Mouse (Mus musculus) CD4-positive helper T cell, adult 2 months (primary cell): ENCODE results near the gene Rsph9.

Source experiments
- DNase-seq: peaks from one replicate; pipeline ENCODE4 v3.0.0-alpha.2; 2012; ENCODE audit warnings: low read depth, missing footprints, low spot score

Gene Rsph9

GRCm38 (mm10) chr17:46143578-46144423 lies at the start of gene Rsph9:
TSS of gene Rsph9 (minus strand) at chr17:46144216.
- DNase-seq: peak; percentile 76

GRCm38 (mm10) chr17:46188829-46189228 lies 44.8 kb upstream of the Rsph9 start:
- DNase-seq: no peak

- no peak for DNase-seq
Observed at GRCm38 (mm10) chr17:46182273-46182672, 38.3 kb upstream of the Rsph9 start.

GRCm38 (mm10) chr17:46170538-46170937 lies 26.5 kb upstream of the Rsph9 start:
- DNase-seq: peak; percentile 58

- no peak for DNase-seq
Observed at GRCm38 (mm10) chr17:46168768-46169167, 24.8 kb upstream of the Rsph9 start.

GRCm38 (mm10) chr17:46168318-46168717 lies 24.3 kb upstream of the Rsph9 start:
- no peak for DNase-seq

GRCm38 (mm10) chr17:46167014-46167413 lies 23.0 kb upstream of the Rsph9 start:
- no peak for DNase-seq

- no peak for DNase-seq
Observed at GRCm38 (mm10) chr17:46166270-46166669, 22.3 kb upstream of the Rsph9 start.

GRCm38 (mm10) chr17:46165460-46165859 lies 21.4 kb upstream of the Rsph9 start:
- no peak for DNase-seq

GRCm38 (mm10) chr17:46164791-46165190 lies 20.8 kb upstream of the Rsph9 start:
- no peak for DNase-seq

- no peak for DNase-seq
Observed at GRCm38 (mm10) chr17:46164301-46164700, 20.3 kb upstream of the Rsph9 start.

- DNase-seq: peak; percentile 92
Observed at GRCm38 (mm10) chr17:46162951-46163421, 19.0 kb upstream of the Rsph9 start.

GRCm38 (mm10) chr17:46162551-46162950 lies 18.5 kb upstream of the Rsph9 start:
- no peak for DNase-seq

- peak; percentile 28 for DNase-seq
Observed at GRCm38 (mm10) chr17:46161710-46162109, 17.7 kb upstream of the Rsph9 start.

GRCm38 (mm10) chr17:46161179-46161578 lies 17.2 kb upstream of the Rsph9 start:
- DNase-seq: no peak

GRCm38 (mm10) chr17:46160686-46161085 lies 16.7 kb upstream of the Rsph9 start, which contains the start of gene Gtpbp2:
TSS of gene Gtpbp2 (plus strand) at chr17:46161032.
- peak; percentile 99 for DNase-seq

GRCm38 (mm10) chr17:46160090-46160662 lies 16.2 kb upstream of the Rsph9 start:
- DNase-seq: peak; percentile 93

- DNase-seq: no peak
Observed at GRCm38 (mm10) chr17:46159236-46159635, 15.2 kb upstream of the Rsph9 start.

- DNase-seq: no peak
Observed at GRCm38 (mm10) chr17:46157131-46157530, 13.1 kb upstream of the Rsph9 start.

GRCm38 (mm10) chr17:46156680-46157079 lies 12.7 kb upstream of the Rsph9 start:
- no peak for DNase-seq

GRCm38 (mm10) chr17:46154336-46154735 lies 10.3 kb upstream of the Rsph9 start:
- no peak for DNase-seq

- DNase-seq: peak; percentile 93
Observed at GRCm38 (mm10) chr17:46152847-46153782, 9.1 kb upstream of the Rsph9 start, which contains the start of gene Mad2l1bp. TSS of gene Mad2l1bp (minus strand) at chr17:46153553.
